Mouse (Mus musculus) skeletal muscle tissue, postnatal 0 days (tissue): ENCODE results near the gene Rmnd5a. TPM values are rescaled to one million over a fixed set of nuclear protein-coding genes. Genes with fewer than 3 reads are reported as not detected.

Experiments
- polyA plus RNA-seq: library from polyadenylated mRNA; unstranded; fragments of >200 nt; fragmentation: Nextera tagmentation; extraction: Ambion mirVana; gene quantifications from 2 replicates; pipeline ENCODE4 v1.2.1, GENCODE M21; 2015

Gene Rmnd5a
- 8.0 and 9.0 TPM in 2 replicates for polyA plus RNA-seq

DNA sequence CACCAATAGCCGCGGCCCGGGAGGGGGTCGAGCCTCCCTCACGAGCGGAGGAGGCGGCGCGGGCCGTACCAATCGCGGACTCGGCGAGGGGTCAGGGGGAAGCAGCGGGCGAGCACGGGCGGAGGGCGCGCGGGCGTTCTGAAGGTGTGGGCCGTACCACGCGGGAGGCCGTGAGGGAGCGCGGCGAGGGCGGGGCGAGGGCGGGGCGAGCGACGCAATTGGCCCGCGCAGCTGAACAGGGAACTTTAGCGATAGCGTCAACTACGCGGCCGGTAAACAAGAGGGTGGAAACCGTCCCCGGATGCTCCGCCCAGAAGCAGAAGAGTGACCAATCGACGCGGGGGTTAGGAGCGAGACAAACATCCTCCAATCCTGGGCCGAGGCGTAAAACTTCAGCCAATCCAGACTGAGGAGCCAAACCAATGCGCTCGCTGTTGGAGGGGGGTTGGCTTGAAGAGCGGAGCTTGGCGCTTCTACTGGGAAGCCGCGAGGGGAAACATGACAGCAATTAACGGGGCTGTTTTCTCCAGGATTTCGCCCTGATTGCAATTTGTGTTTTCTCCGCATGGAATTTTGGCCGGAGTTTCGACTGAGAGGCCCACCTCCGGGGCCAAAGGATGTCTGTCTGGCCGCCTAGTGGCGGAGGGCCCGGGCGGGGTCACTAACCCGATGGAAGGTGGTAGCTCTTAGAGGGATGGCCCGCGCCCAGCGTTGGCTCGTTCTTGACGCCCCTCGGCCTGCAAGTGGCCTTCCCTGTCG is at the start of gene Rmnd5a:
Rmnd5a (minus strand) TSS at position 146 of the 759 bp plus-strand sequence.

GRCm38 (mm10) chr6:71373249-71373775 is 67.1 kb downstream of the Rmnd5a start, which contains the start of gene Cd8a:
Gene Cd8a, plus strand, starts transcription at chr6:71373427.

Other genes with a start within 250 kb of the Rmnd5a start
- gene Fabp1, start 240.8 kb downstream of the Rmnd5a start, polyA plus RNA-seq: 1.4 and 4.4 TPM in 2 replicates
- gene Krcc1, start 169.0 kb downstream of the Rmnd5a start, polyA plus RNA-seq: 59.0 and 62.1 TPM in 2 replicates
- gene Smyd1, start 118.4 kb downstream of the Rmnd5a start, polyA plus RNA-seq: 53.5 and 55.4 TPM in 2 replicates
- 0.13 TPM in 1 of 2 replicates, not detected in the other for gene Cd8b1, start 117.8 kb downstream of the Rmnd5a start, polyA plus RNA-seq
- not detected in 2 replicates for gene Cd8a, start 67.2 kb downstream of the Rmnd5a start, polyA plus RNA-seq
- gene Rnf103, start 53.3 kb upstream of the Rmnd5a start, polyA plus RNA-seq: 13.6 and 13.7 TPM in 2 replicates
- 49.9 and 58.7 TPM in 2 replicates for gene Chmp3, start 103.2 kb upstream of the Rmnd5a start, polyA plus RNA-seq
- 15.3 and 16.9 TPM in 2 replicates for gene Kdm3a, start 192.4 kb upstream of the Rmnd5a start, polyA plus RNA-seq